Mouse (Mus musculus): ENCODE results near the gene Olfr1508.
"Not testable (repeated sequence)": the region's sequence is repeated elsewhere in the genome, so short reads cannot be mapped to it uniquely, and the experiment has no call there.

Olfr1508 gene

DNA sequence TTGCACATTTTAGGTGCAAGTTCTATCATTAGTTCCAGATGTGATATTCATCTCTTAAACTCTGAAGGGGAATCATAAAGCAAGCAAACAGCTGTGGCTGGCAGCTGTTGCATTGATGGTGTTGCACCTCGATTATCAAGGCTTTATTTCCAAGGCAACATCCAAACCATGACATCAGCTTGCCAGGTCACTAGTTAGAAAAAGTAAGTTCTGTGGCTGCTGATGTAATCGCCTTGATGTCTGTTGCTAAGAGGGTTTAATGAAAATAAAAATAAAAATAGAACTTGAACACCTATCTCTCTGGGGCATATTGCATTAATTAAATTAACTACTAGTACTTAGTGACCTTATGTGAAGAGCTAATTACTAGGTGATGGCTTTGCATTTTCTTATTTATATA lies at the start of gene Olfr1508:
Olfr1508 (minus strand) TSS at position 101 of the 400 bp plus-strand sequence.
- no peak for DNase-seq (ENCODE audit: low read depth)

DNA sequence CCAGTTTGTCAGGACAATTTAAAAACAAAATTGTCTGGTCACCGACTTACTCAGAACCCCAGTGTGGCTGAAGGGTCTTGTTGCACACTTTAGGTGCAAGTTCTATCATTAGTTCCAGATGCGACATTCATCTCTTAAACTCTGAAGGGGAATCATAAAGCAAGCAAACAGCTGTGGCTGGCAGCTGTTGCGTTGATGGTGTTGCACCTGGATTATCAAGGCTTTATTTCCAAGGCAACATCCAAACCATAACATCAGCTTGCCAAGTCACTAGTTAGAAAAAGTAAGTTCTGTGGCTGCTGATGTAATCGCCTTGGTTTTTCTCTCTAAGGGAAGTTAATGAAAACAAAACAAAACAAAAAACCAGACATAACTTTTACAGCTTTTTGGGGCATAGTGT lies 28.2 kb upstream of the Olfr1508 start, which contains the start of gene Olfr1507:
Olfr1507 (minus strand) TSS at position 234 of the 400 bp plus-strand sequence.
- no peak for DNase-seq (ENCODE audit: low read depth)

GRCm38 (mm10) chr14:52465738-52466137 lies 1.6 kb downstream of the Olfr1508 start:
- DNase-seq (ENCODE audit: low read depth) = no peak

DNA sequence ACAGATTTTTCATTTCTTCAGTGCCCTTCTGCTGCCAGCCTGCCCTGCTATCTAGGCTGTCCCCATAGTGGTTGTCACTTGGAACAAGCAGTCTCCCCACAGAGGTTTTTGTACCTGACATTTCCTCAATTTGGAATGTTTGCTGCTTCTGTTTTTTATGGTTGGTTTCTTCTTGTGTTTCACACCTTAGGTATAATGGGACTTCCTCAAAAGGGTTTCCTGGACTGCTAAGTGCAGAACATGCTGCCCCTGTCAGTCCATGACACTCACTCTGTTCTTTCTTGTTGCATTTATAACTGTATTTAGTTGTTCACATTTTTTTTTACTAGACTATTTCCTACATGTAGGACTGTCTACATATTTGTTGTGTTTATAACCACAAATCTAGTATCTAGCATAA lies 5.4 kb downstream of the Olfr1508 start:
- DNase-seq (ENCODE audit: low read depth) = no peak

DNA sequence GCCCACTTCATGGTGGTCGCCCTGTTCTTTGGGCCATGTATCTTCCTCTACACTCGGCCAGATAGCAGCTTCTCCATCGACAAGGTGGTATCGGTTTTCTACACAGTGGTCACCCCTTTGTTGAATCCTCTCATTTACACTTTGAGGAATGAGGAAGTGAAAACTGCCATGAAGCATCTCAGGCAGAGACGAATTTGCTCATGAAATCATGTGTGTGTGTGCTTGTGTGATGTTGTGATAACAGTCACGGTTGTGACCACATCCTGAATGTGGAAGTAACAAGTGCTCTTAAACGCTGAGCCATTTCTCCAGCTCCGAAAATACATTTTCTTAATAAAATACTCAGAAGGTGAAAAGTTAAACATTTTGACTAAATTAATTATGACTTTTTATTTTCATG lies 16.2 kb downstream of the Olfr1508 start:
- DNase-seq (ENCODE audit: low read depth) = no peak

DNA sequence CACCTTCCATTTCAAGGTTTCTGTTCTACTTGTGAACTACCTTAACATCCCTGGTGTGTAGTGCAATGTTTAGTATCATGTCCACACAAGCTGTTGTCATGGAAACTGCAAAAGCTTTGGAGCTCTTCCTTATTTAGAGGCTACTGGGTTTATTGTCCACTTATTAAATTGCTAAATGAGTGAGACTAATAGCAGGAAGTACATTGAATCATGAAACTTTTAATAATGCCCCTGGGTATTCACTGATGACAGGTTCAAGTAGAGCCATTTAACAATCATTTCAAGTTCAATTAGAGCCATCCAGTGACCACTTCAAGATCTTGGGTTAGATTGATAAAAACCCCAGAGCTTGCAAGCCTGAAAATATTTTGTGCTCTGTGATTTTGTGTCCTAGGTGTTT lies 24.6 kb downstream of the Olfr1508 start, which contains the start of gene Olfr1509:
Olfr1509 (plus strand) TSS at position 301 of the 400 bp plus-strand sequence.
- no peak for DNase-seq (ENCODE audit: low read depth)

- DNase-seq (ENCODE audit: low read depth) = no peak
These were observed 39.6 kb downstream of the Olfr1508 start for GRCm38 (mm10) chr14:52427686-52428085.

DNA sequence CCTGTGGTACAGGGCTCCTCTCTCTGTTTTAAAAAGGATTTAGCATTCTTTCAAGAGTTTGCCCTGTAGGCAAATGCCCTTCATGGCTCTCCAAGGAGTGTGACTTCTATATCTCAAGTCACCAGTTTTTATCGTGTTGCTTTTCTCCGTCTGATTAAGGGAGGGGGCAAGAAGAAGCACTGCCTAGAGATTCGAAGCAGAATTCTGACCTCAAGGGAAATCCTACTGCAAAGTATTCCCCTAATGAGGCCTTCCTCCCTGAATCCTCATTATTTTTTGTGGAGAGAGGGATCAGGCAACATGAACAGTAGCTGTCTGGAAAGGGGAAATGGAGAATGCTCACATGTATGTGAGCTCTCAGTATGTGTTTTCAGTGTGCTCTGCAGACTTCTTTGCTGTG lies 53.0 kb downstream of the Olfr1508 start, which contains the start of gene Olfr1510:
Olfr1510 (minus strand) TSS at position 101 of the 400 bp plus-strand sequence.
- DNase-seq (ENCODE audit: low read depth) = no peak

DNA sequence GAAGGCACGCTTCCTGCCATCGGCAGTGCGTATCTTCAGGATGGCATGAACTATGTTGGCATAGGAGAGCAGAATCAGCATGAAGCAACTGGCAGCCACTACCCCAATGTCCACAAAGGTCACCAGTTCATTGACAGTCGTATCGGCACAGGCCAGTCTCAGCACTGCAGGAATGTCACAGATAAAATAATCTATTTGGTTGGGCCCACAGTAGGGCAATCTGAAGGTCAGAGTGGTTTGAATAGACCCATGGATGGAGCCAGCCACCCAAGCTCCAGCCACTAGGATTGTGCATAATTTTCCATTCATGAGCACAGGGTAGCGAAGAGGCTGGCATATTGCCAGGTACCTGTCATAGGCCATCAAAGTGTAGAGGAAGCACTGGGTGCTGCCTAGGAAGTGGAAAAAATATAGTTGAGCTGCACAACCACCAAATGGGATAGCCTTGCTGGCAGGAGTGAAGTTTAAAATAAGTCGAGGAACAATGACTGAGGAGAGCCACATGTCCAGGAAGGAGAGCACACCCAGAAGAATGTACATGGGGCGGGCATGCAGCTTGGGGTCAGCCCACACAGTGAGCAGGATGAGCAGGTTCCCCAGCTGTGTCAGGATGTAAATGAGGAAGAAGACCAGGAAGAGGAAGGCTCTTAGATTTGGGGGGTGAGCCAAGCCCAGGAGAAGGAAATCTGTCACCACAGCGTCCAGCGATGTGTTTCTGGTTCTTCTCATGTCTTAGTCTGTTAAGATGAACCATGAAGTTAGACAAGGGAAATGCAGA lies 57.0 kb downstream of the Olfr1508 start:
- DNase-seq (ENCODE audit: low read depth) = not testable (repeated sequence)

Data from NIH3T3 (cell line).